Mouse (Mus musculus): ENCODE measurements around the gene Hdx. TPM values are rescaled to one million over a fixed set of nuclear protein-coding genes. Genes with fewer than 3 reads are reported as not detected.

The Hdx gene
- polyA plus RNA-seq, 1 experiment: 2.8 TPM

GRCm38 (mm10) chrX:111537859-111538258, 159.0 kb downstream of the Hdx start, which contains the start of gene Rps6ka6:
Rps6ka6 (minus strand) TSS chrX:111537959.
- Histone ChIP-seq H3K27ac (ENCODE audit: insufficient read depth, low read length) (no peak within 1 kb of the TSS), H3K4me1 (ENCODE audit: control insufficient read depth, insufficient read depth, low read length) (no peaks in the 10 kb centered on the region), H3K4me3 (ENCODE audit: insufficient read depth, low read length) (no peak within 1 kb of the TSS)
- TF ChIP-seq CTCF (IDR thresholded peaks at IDR 0.05; ENCODE audit: borderline replicate concordance, insufficient read depth, low read length) (no peak), POLR2A (IDR thresholded peaks at IDR 0.05; ENCODE audit: low read depth, low read length) (no peak)

Other genes starting within 250 kb of the Hdx start
- 1.3 and 2.6 TPM in 2 replicates for gene Rps6ka6, start 159.1 kb downstream of the Hdx start, polyA plus RNA-seq (2011; ENCODE audit: insufficient read length, low read depth, missing spikeins)
- not detected in 2 replicates for gene Gm45194, start 194.3 kb upstream of the Hdx start, polyA plus RNA-seq (2011; ENCODE audit: insufficient read length, low read depth, missing spikeins)